Mouse (Mus musculus) intestine, embryonic 16.5 days (tissue): Measurements from ENCODE around the gene Slc8b1. TPM values are rescaled to one million over a fixed set of nuclear protein-coding genes. Genes with fewer than 3 reads are reported as not detected.

Experiments used
- ATAC-seq: fragments of 200-750 bp; cut with Nextera tagmentation; 2 replicates; pipeline ENCODE4 v1.8.0; 2017; ENCODE audit warnings: moderate TSS enrichment, moderate library complexity
- H3K27ac ChIP-seq: fragments of 300-500 bp; sonication (generic); 2 replicates; pipeline ENCODE4 v1.5.1; 2014; ENCODE audit warnings: mild to moderate bottlenecking, low read length
- H3K27me3 ChIP-seq: fragments of 300-500 bp; sonication (generic); replicated peaks from 2 replicates; pipeline ENCODE4 v1.6.1; 2014; ENCODE audit warnings: low read length, control low read depth, mixed read lengths; ENCODE audit not compliant: control insufficient read depth, insufficient read depth
- H3K36me3 ChIP-seq: fragments of 300-500 bp; sonication (generic); 2 replicates; pipeline ENCODE4 v1.6.1; 2014; ENCODE audit warnings: low read length, control low read depth; ENCODE audit not compliant: control insufficient read depth, insufficient read depth
- H3K4me1 ChIP-seq: fragments of 300-500 bp; sonication (generic); 2 replicates; pipeline ENCODE4 v1.6.1; 2014; ENCODE audit warnings: low read length, control low read depth, mixed read lengths; ENCODE audit not compliant: control insufficient read depth, insufficient read depth
- H3K4me2 ChIP-seq: fragments of 300-500 bp; sonication (generic); 2 replicates; pipeline ENCODE4 v1.6.1; 2014; ENCODE audit warnings: low read depth, low read length, control low read depth
- H3K4me3 ChIP-seq: fragments of 300-500 bp; sonication (generic); 2 replicates; pipeline ENCODE4 v1.5.1; 2014; ENCODE audit warnings: mild to moderate bottlenecking, low read length
- H3K9ac ChIP-seq: fragments of 300-500 bp; sonication (generic); 2 replicates; pipeline ENCODE4 v1.6.1; 2014; ENCODE audit warnings: low read depth, low read length
- H3K9me3 ChIP-seq: fragments of 300-500 bp; sonication (generic); 2 replicates; pipeline ENCODE4 v1.6.1; 2016; ENCODE audit warnings: low read length, control low read depth; ENCODE audit not compliant: control insufficient read depth
- WGBS: fragments of 180-500 bp; shearing (Covaris S2); extraction: QIAGEN DNeasy Blood & Tissue Kit; methylation state at CpG from one replicate; pipeline ENCODE4 v1.1.7; 2014; 5-methylcytosine and 5-hydroxymethylcytosine counted together
- polyA plus RNA-seq: library from polyadenylated mRNA; unstranded; fragments of >200 nt; fragmentation: Nextera tagmentation; extraction: Ambion mirVana; gene quantifications from 2 replicates; pipeline ENCODE4 v1.2.1, GENCODE M21; 2015

Gene Slc8b1
- polyA plus RNA-seq, 1 experiment from 2014 or later, result 6.9 TPM

DNA sequence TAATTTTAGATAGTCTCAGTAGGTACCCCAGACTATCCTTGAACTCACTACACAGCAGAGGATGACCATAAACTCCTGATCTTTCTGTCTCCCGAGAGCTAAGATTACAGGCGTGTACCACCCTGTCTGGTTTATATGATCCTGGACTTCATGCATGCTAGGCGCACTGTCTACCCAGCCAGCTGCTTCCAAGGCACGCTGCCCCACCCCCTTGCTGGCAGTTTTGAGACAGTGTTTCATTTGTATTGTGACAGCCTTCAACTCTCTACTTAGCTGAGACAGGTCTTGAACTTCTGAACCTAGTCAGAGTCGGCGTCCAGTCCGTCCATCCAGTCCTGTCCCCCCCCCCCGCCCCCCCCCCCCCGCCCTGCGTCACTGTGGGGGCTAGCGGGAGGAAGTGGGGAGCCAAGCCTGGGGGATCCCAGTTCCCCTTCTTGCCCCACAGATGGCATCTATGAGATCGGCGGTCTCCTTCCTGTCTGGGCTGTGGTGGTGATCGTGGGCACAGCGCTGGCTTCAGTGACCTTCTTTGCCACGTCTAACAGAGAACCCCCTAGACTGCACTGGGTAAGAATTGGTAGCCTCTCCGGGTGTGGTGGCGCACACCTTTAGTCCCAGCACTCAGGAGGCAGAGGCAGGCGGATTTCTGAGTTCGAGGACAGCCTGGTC is 16.5 kb downstream of the Slc8b1 start:
- H3K9me3 ChIP-seq, result no peaks in the 10 kb centered on the region
- H3K27me3 ChIP-seq, result no peaks in the 10 kb centered on the region
- no peak overlapping the region for H3K4me3 ChIP-seq
- no peaks in the 10 kb centered on the region for H3K4me1 ChIP-seq
- no peak for ATAC-seq
- WGBS, result 82% methylated on average over 16 of the region's 20 CpGs
- no peaks in the 10 kb centered on the region for H3K36me3 ChIP-seq
- H3K4me2 ChIP-seq, result no peak overlapping the region
- H3K9ac ChIP-seq, result no peak overlapping the region
- no peak overlapping the region for H3K27ac ChIP-seq

DNA sequence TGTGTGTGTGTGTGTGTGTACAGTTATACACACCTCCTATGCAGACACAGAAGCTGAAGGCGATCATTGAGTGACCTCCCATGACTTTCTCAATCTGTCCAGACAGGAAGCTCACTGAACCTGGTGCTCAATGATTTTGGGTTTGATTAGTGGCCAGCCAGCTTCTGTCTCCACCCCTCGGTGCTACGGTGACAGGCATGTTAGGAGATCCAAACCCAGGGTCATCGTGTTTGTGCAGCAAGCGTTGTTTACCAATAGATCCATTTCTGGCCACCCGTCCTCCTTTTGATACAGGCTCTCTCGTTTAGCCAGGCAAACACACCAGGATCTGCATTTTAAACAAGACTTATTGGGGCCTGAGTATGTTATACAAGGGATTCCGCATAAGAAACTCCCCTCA is 20.7 kb downstream of the Slc8b1 start:
- Histone ChIP-seq H3K27me3 (no peaks in the 10 kb centered on the region), H3K4me3 (no peak overlapping the region), H3K4me2 (no peak overlapping the region), H3K27ac (no peak overlapping the region), H3K4me1 (no peaks in the 10 kb centered on the region), H3K9me3 (no peaks in the 10 kb centered on the region), H3K36me3 (0 out of 2 replicates have a peak, but pooled peaks cover 6% of the 10 kb centered on the region), H3K9ac (no peak overlapping the region)
- ATAC-seq, result no peak
- 78% methylated on average over 8 of the region's 8 CpGs for WGBS

DNA sequence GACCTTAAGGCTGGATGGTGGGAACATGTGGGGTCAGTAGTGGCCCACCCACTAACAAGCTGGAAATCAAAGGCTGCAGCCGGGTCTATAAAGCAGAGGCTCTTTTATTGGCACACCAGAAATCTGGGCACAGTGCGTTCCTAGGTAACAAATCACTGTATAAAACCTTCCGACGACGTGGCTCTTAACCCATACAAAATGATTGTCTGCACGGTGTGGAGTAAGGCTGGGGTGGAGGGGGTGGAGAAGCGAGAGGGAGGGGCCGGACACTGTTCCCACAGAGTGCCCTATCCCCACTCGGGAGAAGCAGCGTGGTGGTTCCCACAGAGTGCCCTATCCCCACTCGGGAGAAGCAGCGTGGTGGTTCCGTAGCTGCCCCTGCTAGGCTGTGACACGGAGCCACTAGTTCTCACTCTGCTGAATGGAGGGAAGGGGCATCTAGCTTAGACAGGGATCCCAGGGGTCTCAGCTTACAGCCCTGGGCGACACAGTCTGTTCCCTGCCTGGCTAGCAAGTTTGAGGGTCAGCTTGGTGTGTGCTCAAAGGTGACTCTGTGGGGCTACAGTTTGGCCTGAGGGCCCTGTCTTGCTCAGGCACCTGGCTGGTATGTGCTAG is 23.2 kb downstream of the Slc8b1 start:
- H3K27ac ChIP-seq, result no peak overlapping the region
- H3K4me1 ChIP-seq, result no peaks in the 10 kb centered on the region
- WGBS, result 60% methylated on average over 15 of the region's 15 CpGs
- no peak overlapping the region for H3K4me3 ChIP-seq
- H3K9ac ChIP-seq, result no peak overlapping the region
- ATAC-seq, result no peak
- H3K36me3 ChIP-seq, result peaks cover 15% of the 10 kb centered on the region; the same call in 1 of the 2 replicates
- H3K4me2 ChIP-seq, result no peak overlapping the region
- H3K27me3 ChIP-seq, result no peaks in the 10 kb centered on the region
- H3K9me3 ChIP-seq, result no peaks in the 10 kb centered on the region

DNA sequence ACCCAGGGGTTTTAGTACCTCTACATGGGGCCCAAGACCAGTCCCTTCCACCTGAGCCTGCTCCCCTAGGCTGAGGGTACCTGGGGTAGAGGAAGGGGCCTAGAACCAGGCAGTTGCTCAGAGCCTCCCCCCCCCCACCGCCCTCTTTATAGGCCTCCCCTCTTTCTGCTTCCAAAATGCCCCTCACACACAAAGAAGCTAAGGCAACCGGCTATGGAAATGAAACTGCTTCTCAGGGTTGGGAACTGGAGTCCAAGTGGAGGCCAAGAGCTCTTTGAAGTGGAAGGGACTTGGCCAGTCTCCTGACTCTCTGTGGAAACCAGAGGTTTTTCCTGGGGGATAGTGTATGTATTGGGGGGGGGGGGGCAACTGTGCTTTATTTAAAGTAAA is 23.7 kb downstream of the Slc8b1 start:
- H3K4me3 ChIP-seq, result no peak overlapping the region

DNA sequence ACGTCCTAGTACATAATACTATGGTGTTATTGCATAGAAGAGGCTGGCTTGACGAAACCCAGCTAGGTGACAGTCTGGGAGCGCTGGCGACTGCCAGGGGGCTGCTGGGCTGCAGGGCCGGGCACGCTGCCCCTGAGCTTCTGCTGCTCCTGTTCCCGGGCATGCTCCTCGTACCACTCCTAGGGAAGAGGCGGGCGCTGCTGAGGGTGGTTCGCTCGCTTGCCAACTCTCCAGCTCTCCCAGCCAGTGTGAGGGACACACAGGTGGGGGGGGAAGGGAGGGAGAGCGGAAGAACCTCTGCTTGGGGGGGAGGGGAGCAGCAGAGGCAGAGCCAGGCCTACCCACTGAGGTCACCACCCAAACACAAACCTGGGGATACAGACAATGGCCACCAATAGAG is 25.1 kb downstream of the Slc8b1 start:
- Histone ChIP-seq H3K9ac (no peak overlapping the region), H3K4me3 (no peak overlapping the region), H3K27me3 (no peaks in the 10 kb centered on the region), H3K36me3 (peaks cover 23% of the 10 kb centered on the region; the same call in 1 of the 2 replicates), H3K4me2 (no peak overlapping the region), H3K9me3 (no peaks in the 10 kb centered on the region), H3K4me1 (no peaks in the 10 kb centered on the region), H3K27ac (no peak overlapping the region)
- 83% methylated on average over 13 of the region's 13 CpGs for WGBS
- no peak for ATAC-seq

More for the DNA sequence above, 23.7 kb downstream of the Slc8b1 start:
- Histone ChIP-seq H3K27ac (no peak overlapping the region), H3K9me3 (no peaks in the 10 kb centered on the region), H3K4me1 (no peaks in the 10 kb centered on the region), H3K4me2 (no peak overlapping the region), H3K9ac (no peak overlapping the region), H3K27me3 (no peaks in the 10 kb centered on the region), H3K36me3 (peaks cover 18% of the 10 kb centered on the region; the same call in 1 of the 2 replicates)
- WGBS, result 60% methylated on average over 2 of the region's 2 CpGs
- no peak for ATAC-seq

DNA sequence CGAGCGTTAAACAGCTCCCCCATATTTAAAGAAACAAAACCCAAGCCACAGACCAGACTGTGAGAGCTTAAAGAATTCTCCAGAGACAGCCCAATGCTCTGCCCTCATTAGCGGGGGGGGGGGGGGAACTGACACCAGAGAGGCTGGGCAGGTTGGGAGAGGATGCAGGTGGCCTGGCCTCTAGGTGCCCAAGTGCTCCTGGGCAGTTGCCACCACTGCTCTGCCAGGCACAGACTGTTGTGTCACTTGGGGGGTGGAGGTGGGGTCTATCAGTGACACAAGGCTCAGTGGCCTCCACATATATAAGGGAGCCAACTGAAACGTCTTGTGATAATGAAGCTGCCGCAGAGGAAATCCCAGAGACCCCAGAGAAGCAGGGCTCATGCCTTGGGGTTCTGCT is 25.7 kb downstream of the Slc8b1 start:
- peaks cover 23% of the 10 kb centered on the region; the same call in 1 of the 2 replicates for H3K36me3 ChIP-seq
- no peak overlapping the region for H3K4me3 ChIP-seq
- H3K4me2 ChIP-seq, result no peak overlapping the region
- no peak for ATAC-seq
- H3K9me3 ChIP-seq, result no peaks in the 10 kb centered on the region
- no peaks in the 10 kb centered on the region for H3K4me1 ChIP-seq
- WGBS, result 81% methylated on average over 5 of the region's 5 CpGs
- no peak overlapping the region for H3K9ac ChIP-seq
- no peaks in the 10 kb centered on the region for H3K27me3 ChIP-seq
- H3K27ac ChIP-seq, result no peak overlapping the region

DNA sequence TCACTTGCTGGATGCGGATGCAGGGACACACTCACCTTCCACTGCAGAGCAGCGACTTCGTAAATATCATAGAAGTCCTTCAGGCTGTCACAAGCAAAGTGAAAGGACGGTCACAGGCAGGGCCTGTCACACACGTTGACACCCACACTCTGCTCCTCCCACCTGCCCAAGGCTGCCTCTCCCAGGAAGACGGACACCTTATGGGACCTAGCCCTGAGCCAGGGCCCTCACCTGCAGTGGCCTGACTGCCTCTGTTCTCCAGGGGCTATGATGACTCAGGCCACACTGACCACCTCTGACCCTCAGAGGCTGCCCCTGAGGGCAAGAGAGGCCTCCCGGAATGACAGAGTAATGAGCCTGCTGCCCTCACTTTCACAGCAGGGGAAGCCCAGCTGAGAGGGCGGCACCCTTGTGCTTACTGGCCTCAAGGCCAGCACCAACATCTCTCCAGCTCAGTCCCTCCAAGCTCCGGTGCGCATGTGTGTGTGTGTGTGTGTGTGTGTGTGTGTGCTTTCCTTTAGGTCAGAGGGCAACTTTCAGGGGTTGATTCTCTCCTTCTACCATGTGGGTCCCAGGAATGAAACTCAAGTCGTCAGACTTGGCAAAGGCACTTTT is 37.4 kb downstream of the Slc8b1 start:
- Histone ChIP-seq H3K27ac (peak overlapping the region; percentile 45; the same call in 1 of the 2 replicates), H3K9me3 (no peaks in the 10 kb centered on the region), H3K4me1 (peaks cover 3% of the 10 kb centered on the region; the same call in 1 of the 2 replicates), H3K4me2 (no peak overlapping the region), H3K4me3 (no peak overlapping the region), H3K9ac (peak overlapping the region; percentile 45; the same call in 1 of the 2 replicates), H3K36me3 (peaks cover 14% of the 10 kb centered on the region), H3K27me3 (no peaks in the 10 kb centered on the region)
- WGBS, result 74% methylated on average over 11 of the region's 11 CpGs
- ATAC-seq, result peak; percentile 51

DNA sequence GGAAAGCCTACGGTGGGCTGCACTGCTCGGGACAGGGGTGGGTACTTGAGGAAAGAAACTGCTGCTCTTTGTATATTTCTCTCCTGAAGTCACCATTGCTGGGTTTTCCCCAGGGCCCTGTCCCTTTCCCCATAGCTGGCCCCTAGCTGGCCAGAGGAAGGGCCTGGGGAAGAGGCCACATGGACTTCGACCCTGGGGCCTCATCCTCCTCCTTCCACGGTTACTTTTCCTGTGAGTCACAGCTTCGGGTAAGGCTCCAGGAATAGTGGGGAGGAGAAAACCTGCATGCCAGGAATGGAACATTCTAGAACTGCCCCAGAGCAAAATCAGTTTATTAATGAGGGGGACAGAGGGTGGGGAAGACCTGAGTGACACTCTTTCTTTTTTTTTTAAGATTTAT is 39.2 kb downstream of the Slc8b1 start:
- WGBS, result 76% methylated on average over 5 of the region's 5 CpGs
- Histone ChIP-seq H3K27me3 (no peaks in the 10 kb centered on the region), H3K27ac (peak overlapping the region; percentile 64), H3K36me3 (peaks cover 15% of the 10 kb centered on the region), H3K9me3 (no peaks in the 10 kb centered on the region), H3K4me1 (peaks cover 3% of the 10 kb centered on the region; the same call in 1 of the 2 replicates), H3K9ac (peak overlapping the region; percentile 36; the same call in 1 of the 2 replicates), H3K4me2 (no peak overlapping the region), H3K4me3 (no peak overlapping the region)
- peak; percentile 78 for ATAC-seq

DNA sequence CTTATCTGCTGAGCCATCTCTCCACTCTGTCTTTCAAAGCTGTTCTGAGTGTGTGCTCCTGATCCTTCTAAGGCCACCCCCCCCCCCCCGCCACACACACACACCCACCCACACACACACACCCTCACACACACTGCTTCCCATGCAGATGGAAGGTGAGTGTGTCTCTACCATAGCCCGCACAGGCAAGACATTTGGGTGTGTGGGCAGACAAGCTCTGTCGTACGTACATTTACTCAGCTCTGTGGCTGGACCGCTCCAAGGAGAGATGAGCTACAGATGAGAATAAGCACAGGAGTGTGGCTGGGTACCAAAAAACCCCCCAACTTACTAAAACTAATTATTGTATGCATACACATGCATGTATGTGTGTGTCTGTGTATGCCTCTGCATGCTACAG is 39.7 kb downstream of the Slc8b1 start:
- Histone ChIP-seq H3K36me3 (peaks cover 18% of the 10 kb centered on the region), H3K9ac (no peak overlapping the region), H3K4me1 (peaks cover 3% of the 10 kb centered on the region; the same call in 1 of the 2 replicates), H3K27ac (no peak overlapping the region), H3K4me2 (no peak overlapping the region), H3K27me3 (no peaks in the 10 kb centered on the region), H3K4me3 (no peak overlapping the region), H3K9me3 (no peaks in the 10 kb centered on the region)
- ATAC-seq, result no peak
- WGBS, result 91% methylated on average over 5 of the region's 5 CpGs
